Mouse (Mus musculus): ENCODE data around the gene Igsf9.

Gene Igsf9

GRCm38 (mm10) chr1:172481540-172482280, at the start of gene Igsf9:
Gene Igsf9, plus strand, starts transcription at chr1:172481788.
- DNase-seq (ENCODE audit: low read depth, low spot score): peak; percentile 95

- no peak for DNase-seq (ENCODE audit: low read depth, low spot score)
Measured at GRCm38 (mm10) chr1:172431836-172432586, 49.6 kb upstream of the Igsf9 start.

DNA sequence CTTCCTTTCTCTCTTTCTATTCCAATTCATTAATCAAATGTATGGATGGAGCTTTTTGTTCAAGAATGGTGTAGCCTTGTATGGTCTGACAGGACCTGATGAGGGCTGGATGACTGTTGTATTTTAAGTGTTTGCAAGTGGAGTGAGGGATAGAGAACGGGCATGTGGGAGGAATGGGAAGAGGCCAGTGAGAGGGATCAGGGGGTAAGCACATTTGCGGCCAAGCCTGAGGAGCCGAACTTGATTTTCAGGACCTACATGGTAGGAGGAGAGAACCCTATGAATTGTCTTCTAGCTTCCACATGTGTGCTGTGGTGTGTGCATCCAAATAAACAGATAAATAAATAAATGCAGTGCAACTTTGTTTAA, 49.0 kb upstream of the Igsf9 start:
- no peak for DNase-seq (ENCODE audit: low read depth, low spot score)

- DNase-seq (ENCODE audit: low read depth, low spot score): no peak
Measured at GRCm38 (mm10) chr1:172433012-172433850, 48.4 kb upstream of the Igsf9 start.

DNA sequence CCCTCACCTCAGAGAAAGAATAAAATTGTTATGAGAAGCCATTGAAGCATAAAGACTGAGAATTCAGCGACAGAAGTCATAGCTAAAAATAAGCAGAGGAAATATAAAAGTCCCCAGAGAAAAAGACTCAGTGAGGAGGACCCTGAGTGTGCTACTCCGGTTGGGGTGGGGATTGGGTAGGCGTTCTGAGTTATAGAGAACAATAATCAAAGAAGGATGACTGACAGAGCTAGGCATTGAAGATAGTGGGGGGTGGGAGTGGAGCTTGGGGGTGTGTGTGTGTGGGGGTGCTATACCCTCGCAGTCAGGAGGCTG, 47.8 kb upstream of the Igsf9 start:
- DNase-seq (ENCODE audit: low read depth, low spot score): no peak

DNA sequence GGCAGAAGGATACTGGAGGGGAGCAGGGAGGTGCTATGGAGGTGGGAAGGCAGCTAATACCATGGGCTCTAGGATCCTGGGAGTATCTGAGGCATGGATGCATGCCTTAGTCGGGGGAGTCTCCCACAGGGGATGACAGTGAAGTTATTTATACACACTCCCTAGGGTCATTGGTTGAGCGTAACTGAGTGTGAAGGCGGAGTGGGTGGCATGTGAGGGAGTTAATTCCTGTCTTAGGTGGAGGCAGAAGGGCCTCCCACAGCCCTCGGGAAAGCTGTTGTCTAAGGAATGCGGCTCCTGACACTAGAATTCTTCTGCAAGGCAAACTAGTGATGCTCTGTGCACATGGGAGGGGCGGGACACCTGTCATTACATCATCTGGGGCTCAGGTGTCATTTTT, 44.8 kb upstream of the Igsf9 start:
- peak; percentile 59 for DNase-seq (ENCODE audit: low read depth, low spot score)

DNA sequence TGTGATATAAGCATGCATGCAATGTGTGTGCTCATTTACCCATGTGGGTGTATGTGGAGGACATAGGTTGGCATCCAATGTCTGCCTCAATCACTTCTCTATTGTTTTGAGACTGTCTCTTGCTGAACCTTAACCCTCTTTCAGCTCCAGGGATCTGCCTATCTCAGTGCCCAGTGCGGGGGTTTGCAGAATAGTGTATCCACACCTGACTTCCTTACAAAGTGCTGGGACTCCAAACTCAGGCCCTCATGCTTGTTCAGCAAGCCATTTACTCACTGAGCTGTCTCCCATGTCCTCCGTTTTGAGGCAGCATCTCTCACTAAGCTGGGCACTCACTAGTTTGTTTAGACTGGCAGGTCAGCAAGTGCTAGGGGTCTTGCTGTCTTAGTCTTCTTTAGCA, 43.0 kb upstream of the Igsf9 start:
- no peak for DNase-seq (ENCODE audit: low read depth, low spot score)

GRCm38 (mm10) chr1:172440521-172440920, 41.1 kb upstream of the Igsf9 start:
- DNase-seq (ENCODE audit: low read depth, low spot score): no peak

- no peak for DNase-seq (ENCODE audit: low read depth, low spot score)
Measured at GRCm38 (mm10) chr1:172441935-172442445, 39.6 kb upstream of the Igsf9 start.

GRCm38 (mm10) chr1:172450226-172450625, 31.4 kb upstream of the Igsf9 start:
- DNase-seq (ENCODE audit: low read depth, low spot score): no peak

DNA sequence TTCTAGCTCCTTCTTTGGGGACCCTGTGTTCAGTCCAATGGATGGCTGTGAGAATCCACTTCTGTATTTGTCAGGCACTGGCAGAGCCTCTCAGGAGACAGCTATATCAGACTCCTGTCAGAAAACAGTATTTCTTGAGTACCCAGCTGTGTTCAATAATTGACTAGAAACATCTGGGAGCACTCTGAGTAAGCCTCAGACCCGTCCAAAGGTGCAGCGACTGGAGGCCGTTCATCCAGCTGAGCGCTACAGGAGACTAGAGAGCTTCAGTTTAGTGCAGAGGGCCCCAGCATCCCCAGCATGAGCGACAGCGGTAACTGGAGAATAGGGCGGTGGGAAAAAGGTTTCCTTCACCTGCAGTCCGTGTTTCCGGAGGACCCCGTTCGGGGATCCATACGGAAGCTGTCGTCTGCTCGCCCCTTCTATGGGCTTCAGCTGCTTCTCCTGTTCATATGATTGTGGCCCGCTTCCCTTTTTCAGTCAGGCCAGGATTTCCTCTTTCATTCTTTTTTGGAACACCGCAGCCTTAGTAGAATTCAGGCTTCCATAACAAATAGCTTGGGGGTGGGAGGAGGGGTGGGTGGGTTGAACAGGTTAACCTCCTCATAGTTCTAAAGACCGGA, 30.6 kb upstream of the Igsf9 start:
- DNase-seq (ENCODE audit: low read depth, low spot score): peak; percentile 59

DNA sequence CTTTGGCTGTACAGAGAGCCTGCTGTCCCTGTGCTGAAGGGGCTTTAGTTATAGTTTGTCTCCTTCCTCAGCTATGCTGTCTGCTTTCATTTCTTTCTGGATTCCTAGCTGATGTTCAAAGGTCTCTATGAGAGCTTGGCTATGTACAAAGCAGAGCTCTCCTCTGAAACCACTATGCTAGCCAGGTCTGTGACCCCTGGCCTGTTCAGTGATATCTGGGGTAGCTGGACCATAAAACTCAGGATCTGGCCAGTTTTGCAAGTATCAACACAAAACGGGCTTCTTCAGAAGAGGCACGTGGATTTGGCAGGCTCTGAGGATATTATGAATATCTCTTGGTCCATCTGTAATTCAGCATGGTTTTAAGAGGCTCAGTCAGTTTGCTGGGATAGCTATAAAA, 28.7 kb upstream of the Igsf9 start:
- DNase-seq (ENCODE audit: low read depth, low spot score): no peak

DNA sequence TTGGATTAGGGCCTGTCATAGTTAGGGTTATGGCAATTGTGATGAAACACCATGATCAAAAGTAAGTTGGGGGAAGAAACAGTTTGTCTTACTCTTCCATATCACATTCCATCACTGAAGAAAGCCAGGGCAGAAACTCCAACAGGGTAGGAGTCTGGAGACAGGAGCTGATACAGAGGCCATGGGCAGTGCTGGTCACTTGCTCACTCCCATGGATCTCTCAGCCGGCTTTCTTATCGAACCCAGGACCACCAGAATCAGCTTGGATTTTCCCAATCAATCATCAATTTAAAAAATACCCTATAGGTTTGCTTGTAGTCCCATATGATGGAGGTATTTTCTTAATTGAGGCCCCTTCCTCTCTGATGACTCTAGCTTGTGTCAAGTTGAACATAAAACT, 27.8 kb upstream of the Igsf9 start:
- no peak for DNase-seq (ENCODE audit: low read depth, low spot score)

- no peak for DNase-seq (ENCODE audit: low read depth, low spot score)
Measured at GRCm38 (mm10) chr1:172455416-172455815, 26.2 kb upstream of the Igsf9 start.

GRCm38 (mm10) chr1:172456001-172456677, 25.4 kb upstream of the Igsf9 start:
- no peak for DNase-seq (ENCODE audit: low read depth, low spot score)

DNA sequence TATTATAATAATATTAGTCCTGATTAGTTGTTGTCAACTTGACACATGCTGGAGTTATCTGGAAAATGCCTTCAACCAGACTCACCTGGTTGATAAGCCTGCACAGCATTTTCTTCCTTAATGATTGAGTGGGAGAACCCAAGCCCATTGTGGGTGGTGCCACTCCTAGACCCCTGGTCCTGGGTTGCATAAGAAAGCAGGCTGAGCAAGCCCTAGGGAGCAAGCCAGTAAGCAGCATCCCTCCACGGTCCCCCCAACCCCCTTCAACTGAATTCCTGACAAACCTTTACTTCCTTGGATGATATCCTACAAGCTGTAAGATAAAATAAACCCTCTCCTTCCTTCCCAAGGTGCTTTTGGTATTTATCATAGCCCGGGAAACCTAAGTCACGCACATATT, 24.4 kb upstream of the Igsf9 start:
- DNase-seq (ENCODE audit: low read depth, low spot score): no peak

- DNase-seq (ENCODE audit: low read depth, low spot score): no peak
Measured at GRCm38 (mm10) chr1:172458041-172458440, 23.5 kb upstream of the Igsf9 start.

- no peak for DNase-seq (ENCODE audit: low read depth, low spot score)
Measured at GRCm38 (mm10) chr1:172461602-172462001, 20.0 kb upstream of the Igsf9 start.

DNA sequence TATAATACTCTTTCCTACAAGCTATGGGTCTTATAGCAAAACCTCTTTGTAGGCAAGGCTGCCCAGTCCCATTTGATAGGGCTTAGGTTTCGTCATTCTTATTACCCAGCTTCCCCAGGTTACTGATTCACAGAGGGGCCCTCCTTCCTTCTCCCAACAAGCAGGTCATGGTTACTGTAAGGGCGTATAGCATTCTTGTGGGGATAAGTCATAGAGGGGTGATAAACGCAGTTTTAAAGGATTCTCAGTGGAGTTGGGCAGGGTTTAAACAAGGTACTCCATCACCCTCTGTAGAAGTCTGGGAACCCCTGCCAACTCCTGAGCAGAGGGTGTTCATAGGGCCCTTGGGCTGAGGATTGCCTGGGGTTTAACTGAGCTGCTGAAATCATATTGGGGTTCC, 19.1 kb upstream of the Igsf9 start:
- DNase-seq (ENCODE audit: low read depth, low spot score): no peak

DNA sequence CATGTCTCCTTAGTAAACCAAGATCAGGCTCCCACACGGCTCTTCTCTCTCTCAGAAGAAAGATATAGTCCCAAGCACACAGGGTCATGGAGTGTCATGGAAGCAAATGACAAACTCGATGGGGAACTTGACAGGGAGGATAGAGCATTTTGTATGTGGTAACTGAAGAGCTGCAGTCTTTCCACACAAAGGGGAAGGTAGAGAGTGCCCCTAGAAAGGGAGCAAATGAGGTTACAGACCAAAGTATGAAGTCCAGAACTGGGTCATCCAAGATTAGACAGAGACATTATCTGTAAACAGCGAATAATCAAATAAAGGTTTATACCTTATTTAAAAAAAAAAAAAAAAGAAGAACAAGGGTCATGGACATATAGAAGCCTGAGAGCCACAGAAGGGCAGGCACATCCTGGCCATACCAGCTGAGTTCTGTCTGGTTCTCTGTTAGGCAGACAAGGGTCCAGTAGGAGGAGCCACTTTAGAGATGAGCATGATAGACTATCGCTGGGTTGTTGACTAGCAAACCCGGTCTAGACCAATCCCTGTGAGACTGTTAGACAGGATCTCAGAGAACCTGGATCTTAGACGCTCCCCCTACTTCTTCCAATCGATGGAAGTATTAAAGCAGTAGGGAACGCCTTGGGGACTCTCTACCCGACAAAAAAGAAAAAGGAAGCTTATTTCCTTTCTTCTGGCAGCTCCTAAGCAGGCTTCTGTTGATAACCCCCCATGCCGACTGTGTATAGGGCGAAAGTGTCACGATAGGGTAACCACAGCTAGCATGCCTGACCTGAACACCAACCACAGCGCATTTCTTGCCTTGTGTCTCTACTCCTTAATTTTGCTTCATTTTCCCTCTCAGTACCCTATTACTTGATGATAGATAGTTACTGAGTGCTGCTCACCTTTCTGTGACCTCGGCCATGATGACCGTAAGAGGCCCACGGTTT, 17.9 kb upstream of the Igsf9 start:
- DNase-seq (ENCODE audit: low read depth, low spot score): no peak

Measured in mesoderm, embryonic 11.5 days (tissue).